Mouse (Mus musculus) granulocyte monocyte progenitor cell, adult 5-6 weeks (primary cell): ENCODE data around the gene Chrna7. TPM values are rescaled to one million over a fixed set of nuclear protein-coding genes. Genes with fewer than 3 reads are reported as not detected.

Experiments used
- ATAC-seq: replicated peaks from 2 replicates; pipeline ENCODE4 v1.8.0; 2016; ENCODE audit warnings: mild to moderate bottlenecking, moderate TSS enrichment, inconsistent platforms; ENCODE audit not compliant: poor library complexity, severe bottlenecking
- total RNA-seq, 2 experiments: library from RNA; stranded (forward) in 1 of 2; stranded (reverse) in 1 of 2; fragments of 200-712, 200-1000 nt in 1 of 2; fragments of >200 nt in 1 of 2; fragmentation: Nextera tagmentation in 1 of 2; gene quantifications; 2 replicates each; pipeline ENCODE4 v1.2.3; 2014 to 2017

Chrna7 gene
- total RNA-seq, 2 experiments from 2014 or later, result not detected

- no peak for ATAC-seq
Observed at GRCm38 (mm10) chr7:63085954-63086353, 126.4 kb downstream of the Chrna7 start.

- ATAC-seq, result no peak
Observed at GRCm38 (mm10) chr7:63084351-63085003, 127.9 kb downstream of the Chrna7 start.

GRCm38 (mm10) chr7:63060996-63061395, 151.4 kb downstream of the Chrna7 start:
- ATAC-seq, result no peak

Other genes starting within 250 kb of the Chrna7 start
- gene Otud7a, start 232.2 kb upstream of the Chrna7 start, total RNA-seq (2014; fragmentation: Nextera tagmentation), result not detected in 2 replicates
- gene Otud7a, start 232.2 kb upstream of the Chrna7 start, total RNA-seq (2017), result not detected in 2 replicates